Mouse (Mus musculus): ENCODE measurements around the gene C330021F23Rik. TPM values are rescaled to one million over a fixed set of nuclear protein-coding genes. Genes with fewer than 3 reads are reported as not detected.

The C330021F23Rik gene
- polyA plus RNA-seq, 1 experiment from 2014 or later = 5.4 TPM

DNA sequence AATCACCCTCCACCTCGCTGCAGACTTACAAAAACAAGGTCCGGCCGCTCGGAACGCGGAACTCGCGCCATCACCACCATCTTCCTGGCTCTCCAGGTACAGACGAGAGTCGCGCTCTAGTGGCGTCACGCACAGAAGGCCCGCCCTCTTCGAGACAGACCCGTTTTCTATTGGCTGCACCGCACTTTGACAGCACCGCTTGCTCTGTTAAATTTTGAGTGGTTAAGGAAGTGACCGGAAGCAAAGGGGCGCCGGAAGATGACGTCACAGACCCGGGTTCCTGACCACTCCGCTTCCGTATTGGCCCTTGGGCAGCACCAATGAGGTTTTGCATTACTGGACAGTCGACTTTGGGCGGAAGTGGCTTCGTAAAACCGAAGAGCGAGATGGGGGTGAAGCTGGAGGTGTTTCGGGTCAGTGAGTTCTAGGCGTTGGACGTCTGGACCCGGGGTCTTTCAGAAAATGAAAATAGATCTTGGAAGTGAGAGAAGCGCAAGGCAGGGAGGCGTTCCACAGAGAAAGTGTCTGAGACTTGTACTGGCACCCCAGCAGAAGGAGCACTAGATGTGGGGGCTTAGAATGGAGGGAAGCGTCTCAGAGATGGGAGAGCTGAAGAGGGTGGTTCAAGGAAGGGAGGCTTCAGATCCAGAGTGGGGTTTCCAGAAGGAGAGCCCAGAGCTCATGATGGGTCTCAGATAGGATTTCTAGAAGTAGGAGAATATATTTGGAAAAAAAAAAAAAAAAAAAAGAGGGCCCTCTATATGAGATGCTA, 53.6 kb downstream of the C330021F23Rik start, which contains the start of the genes Xab2 and Pet100:
TSS of gene Xab2 (minus strand) at position 118 of the 772 bp plus-strand sequence.
TSS of gene Pet100 (plus strand) at position 350 of the 772 bp plus-strand sequence.
- peak; percentile 98 for ATAC-seq (replicated peaks; ENCODE audit: insufficient number of reproducible peaks, insufficient read depth, low FRiP score, low read depth)
- WGBS = under 1% methylated on average over 37 of the region's 37 CpGs
- H3K27me3 ChIP-seq = no peaks in the 10 kb centered on the region
- H3K27ac ChIP-seq = 0 out of 2 replicates have a peak within 1 kb of the TSS, but pooled peaks have one; percentile 8
- peak within 1 kb of the TSS; percentile 86 for H3K4me3 ChIP-seq
- H3K4me2 ChIP-seq = peak within 1 kb of the TSS; percentile 84
- peaks cover 18% of the 10 kb centered on the region for H3K4me1 ChIP-seq (replicated peaks)
- peaks cover 20% of the 10 kb centered on the region for H3K36me3 ChIP-seq
- peak within 1 kb of the TSS; percentile 76 for H3K9ac ChIP-seq
- no peaks in the 10 kb centered on the region for H3K9me3 ChIP-seq (replicated peaks)

DNA sequence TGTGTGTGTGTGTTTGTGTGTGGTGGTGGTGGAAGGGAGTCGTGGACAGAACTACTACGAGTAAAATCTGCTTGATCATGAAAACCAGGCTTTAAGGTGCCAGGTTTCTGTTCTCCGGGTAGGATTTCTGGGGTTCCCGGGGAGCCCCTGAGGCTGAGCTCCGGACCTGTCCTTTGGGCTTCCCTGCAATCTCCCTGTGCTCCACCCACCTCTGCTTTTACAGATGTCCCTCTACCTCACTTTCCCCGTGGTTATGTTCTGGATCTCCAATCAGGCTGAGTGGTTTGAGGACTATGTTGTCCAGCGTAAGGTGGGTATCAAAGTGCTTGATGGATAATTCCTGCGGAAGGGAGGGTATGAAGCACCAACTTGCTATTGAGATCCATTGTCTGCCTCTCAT, 54.3 kb downstream of the C330021F23Rik start:
- WGBS = 58% methylated on average over 8 of the region's 8 CpGs
- Histone ChIP-seq H3K4me3 (peak overlapping the region; percentile 86), H3K36me3 (peaks cover 14% of the 10 kb centered on the region), H3K4me1 (replicated peaks) (peaks cover 18% of the 10 kb centered on the region), H3K4me2 (peak overlapping the region; percentile 84), H3K27me3 (no peaks in the 10 kb centered on the region), H3K27ac (no peak overlapping the region), H3K9me3 (replicated peaks) (no peaks in the 10 kb centered on the region), H3K9ac (no peak overlapping the region)
- ATAC-seq (replicated peaks; ENCODE audit: insufficient number of reproducible peaks, insufficient read depth, low FRiP score, low read depth) = no peak

GRCm38 (mm10) chr8:3625445-3625844, 57.7 kb downstream of the C330021F23Rik start, which contains the start of gene Pcp2:
TSS of gene Pcp2 (minus strand) at chr8:3625545.
- 67% methylated on average over 1 of the region's 1 CpGs for WGBS
- H3K9ac ChIP-seq = no peak within 1 kb of the TSS
- H3K27me3 ChIP-seq = no peaks in the 10 kb centered on the region; the same call in 1 of the 2 replicates
- ATAC-seq (replicated peaks; ENCODE audit: insufficient number of reproducible peaks, insufficient read depth, low FRiP score, low read depth) = no peak
- no peaks in the 10 kb centered on the region for H3K9me3 ChIP-seq (replicated peaks)
- H3K27ac ChIP-seq = no peak within 1 kb of the TSS
- no peak within 1 kb of the TSS for H3K4me2 ChIP-seq
- H3K36me3 ChIP-seq = no peaks in the 10 kb centered on the region
- H3K4me3 ChIP-seq = no peak within 1 kb of the TSS
- H3K4me1 ChIP-seq (replicated peaks) = peaks cover 11% of the 10 kb centered on the region

GRCm38 (mm10) chr8:3626971-3627370, 59.2 kb downstream of the C330021F23Rik start:
- ATAC-seq (replicated peaks; ENCODE audit: insufficient number of reproducible peaks, insufficient read depth, low FRiP score, low read depth) = no peak
- Histone ChIP-seq H3K27ac (no peak overlapping the region), H3K36me3 (no peaks in the 10 kb centered on the region), H3K4me2 (no peak overlapping the region), H3K27me3 (no peaks in the 10 kb centered on the region; the same call in 1 of the 2 replicates), H3K4me3 (no peak overlapping the region), H3K9me3 (replicated peaks) (no peaks in the 10 kb centered on the region), H3K4me1 (replicated peaks) (peaks cover 16% of the 10 kb centered on the region), H3K9ac (no peak overlapping the region)
- WGBS = 45% methylated on average over 5 of the region's 5 CpGs

GRCm38 (mm10) chr8:3628014-3628413, 60.2 kb downstream of the C330021F23Rik start:
- Histone ChIP-seq H3K36me3 (no peaks in the 10 kb centered on the region), H3K4me1 (replicated peaks) (peaks cover 11% of the 10 kb centered on the region), H3K9ac (no peak overlapping the region), H3K27me3 (no peaks in the 10 kb centered on the region; the same call in 1 of the 2 replicates), H3K27ac (no peak overlapping the region), H3K4me2 (no peak overlapping the region), H3K4me3 (no peak overlapping the region), H3K9me3 (replicated peaks) (no peaks in the 10 kb centered on the region)
- WGBS = 24% methylated on average over 5 of the region's 5 CpGs
- no peak for ATAC-seq (replicated peaks; ENCODE audit: insufficient number of reproducible peaks, insufficient read depth, low FRiP score, low read depth)

GRCm38 (mm10) chr8:3630647-3631477, 63.1 kb downstream of the C330021F23Rik start, which contains the start of gene Stxbp2:
TSS of gene Stxbp2 (plus strand) at chr8:3630955.
- Histone ChIP-seq H3K36me3 (0 out of 2 replicates have a peak, but pooled peaks cover 3% of the 10 kb centered on the region), H3K27me3 (no peaks in the 10 kb centered on the region; the same call in 1 of the 2 replicates), H3K27ac (no peak within 1 kb of the TSS), H3K4me3 (peak within 1 kb of the TSS; percentile 69), H3K4me1 (replicated peaks) (peaks cover 11% of the 10 kb centered on the region), H3K9ac (peak within 1 kb of the TSS; percentile 57), H3K4me2 (peak within 1 kb of the TSS; percentile 92), H3K9me3 (replicated peaks) (no peaks in the 10 kb centered on the region)
- ATAC-seq (replicated peaks; ENCODE audit: insufficient number of reproducible peaks, insufficient read depth, low FRiP score, low read depth) = peak; percentile 85
- 4% methylated on average over 46 of the region's 47 CpGs for WGBS

DNA sequence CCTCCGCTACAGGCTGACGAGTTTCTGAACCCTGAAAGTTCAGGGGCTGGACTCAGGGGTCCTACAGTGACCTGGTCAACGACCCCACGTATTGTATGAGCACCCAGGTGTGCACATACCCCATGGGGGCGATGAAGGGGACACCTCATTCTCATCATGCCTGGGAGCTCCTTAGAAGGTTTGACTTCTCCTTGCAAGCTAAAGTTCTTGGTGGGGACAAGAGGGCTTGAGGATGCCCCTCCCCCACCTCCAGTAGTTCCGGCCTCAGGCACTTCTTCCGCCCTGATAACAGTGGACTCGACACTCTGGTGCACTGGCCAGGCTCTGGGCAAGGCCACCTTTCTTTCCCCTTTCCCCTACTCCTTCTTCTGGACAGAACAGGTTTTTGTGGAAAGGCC, 63.7 kb downstream of the C330021F23Rik start:
- WGBS = 12% methylated on average over 8 of the region's 8 CpGs

More for the DNA sequence above, 63.7 kb downstream of the C330021F23Rik start:
- H3K9me3 ChIP-seq (replicated peaks) = no peaks in the 10 kb centered on the region
- H3K27ac ChIP-seq = no peak overlapping the region
- H3K27me3 ChIP-seq = no peaks in the 10 kb centered on the region; the same call in 1 of the 2 replicates
- H3K36me3 ChIP-seq = peaks cover 10% of the 10 kb centered on the region; the same call in 1 of the 2 replicates
- H3K4me2 ChIP-seq = peak overlapping the region; percentile 92
- peaks cover 11% of the 10 kb centered on the region for H3K4me1 ChIP-seq (replicated peaks)
- peak overlapping the region; percentile 69 for H3K4me3 ChIP-seq
- peak overlapping the region; percentile 57 for H3K9ac ChIP-seq
- ATAC-seq (replicated peaks; ENCODE audit: insufficient number of reproducible peaks, insufficient read depth, low FRiP score, low read depth) = peak; percentile 15; the same call in 1 of the 2 replicates

Other genes starting within 250 kb of the C330021F23Rik start
- gene A430078G23Rik, start 214.6 kb upstream of the C330021F23Rik start, polyA plus RNA-seq (2015; fragmentation: Nextera tagmentation; extraction: Ambion mirVana) = 0.10 and 1.1 TPM in 2 replicates
- gene Arhgef18, start 175.0 kb upstream of the C330021F23Rik start, polyA plus RNA-seq (2015; fragmentation: Nextera tagmentation; extraction: Ambion mirVana) = 4.1 and 6.0 TPM in 2 replicates
- gene Pex11g, start 100.3 kb upstream of the C330021F23Rik start, polyA plus RNA-seq (2015; fragmentation: Nextera tagmentation; extraction: Ambion mirVana) = 5.2 and 5.8 TPM in 2 replicates
- gene Tex45, start 97.1 kb upstream of the C330021F23Rik start, polyA plus RNA-seq (2015; fragmentation: Nextera tagmentation; extraction: Ambion mirVana) = not detected in 2 replicates
- gene Zfp358, start 74.9 kb upstream of the C330021F23Rik start, polyA plus RNA-seq (2015; fragmentation: Nextera tagmentation; extraction: Ambion mirVana) = 26.4 and 34.9 TPM in 2 replicates
- gene Mcoln1, start 67.5 kb upstream of the C330021F23Rik start, polyA plus RNA-seq (2015; fragmentation: Nextera tagmentation; extraction: Ambion mirVana) = 42.3 and 54.2 TPM in 2 replicates
- 14.2 and 18.6 TPM in 2 replicates for gene Pnpla6, start 52.6 kb upstream of the C330021F23Rik start, polyA plus RNA-seq (2015; fragmentation: Nextera tagmentation; extraction: Ambion mirVana)
- gene Camsap3, start 19.3 kb downstream of the C330021F23Rik start, polyA plus RNA-seq (2015; fragmentation: Nextera tagmentation; extraction: Ambion mirVana) = 1.3 and 3.0 TPM in 2 replicates
- gene Xab2, start 53.3 kb downstream of the C330021F23Rik start, polyA plus RNA-seq (2015; fragmentation: Nextera tagmentation; extraction: Ambion mirVana) = 27.0 and 36.3 TPM in 2 replicates
- gene Pet100, start 53.6 kb downstream of the C330021F23Rik start, polyA plus RNA-seq (2015; fragmentation: Nextera tagmentation; extraction: Ambion mirVana) = 72.7 and 104 TPM in 2 replicates
- gene Pcp2, start 57.6 kb downstream of the C330021F23Rik start, polyA plus RNA-seq (2015; fragmentation: Nextera tagmentation; extraction: Ambion mirVana) = 0.33 TPM in 1 of 2 replicates, not detected in the other
- 35.1 and 55.6 TPM in 2 replicates for gene Stxbp2, start 63.0 kb downstream of the C330021F23Rik start, polyA plus RNA-seq (2015; fragmentation: Nextera tagmentation; extraction: Ambion mirVana)
- gene Retn, start 87.8 kb downstream of the C330021F23Rik start, polyA plus RNA-seq (2015; fragmentation: Nextera tagmentation; extraction: Ambion mirVana) = 0.16 TPM in 1 of 2 replicates, not detected in the other
- 0.29 and 0.51 TPM in 2 replicates for gene Mcemp1, start 97.8 kb downstream of the C330021F23Rik start, polyA plus RNA-seq (2015; fragmentation: Nextera tagmentation; extraction: Ambion mirVana)
- 5.7 and 6.6 TPM in 2 replicates for gene Fcor, start 104.4 kb downstream of the C330021F23Rik start, polyA plus RNA-seq (2015; fragmentation: Nextera tagmentation; extraction: Ambion mirVana)
- gene Trappc5, start 108.3 kb downstream of the C330021F23Rik start, polyA plus RNA-seq (2015; fragmentation: Nextera tagmentation; extraction: Ambion mirVana) = 30.5 and 34.0 TPM in 2 replicates
- gene Fcer2a, start 126.2 kb downstream of the C330021F23Rik start, polyA plus RNA-seq (2015; fragmentation: Nextera tagmentation; extraction: Ambion mirVana) = 0.14 TPM in 1 of 2 replicates, not detected in the other
- gene Clec4g, start 152.7 kb downstream of the C330021F23Rik start, polyA plus RNA-seq (2015; fragmentation: Nextera tagmentation; extraction: Ambion mirVana) = 3.2 and 3.6 TPM in 2 replicates
- 0.11 and 0.34 TPM in 2 replicates for gene Cd209a, start 181.0 kb downstream of the C330021F23Rik start, polyA plus RNA-seq (2015; fragmentation: Nextera tagmentation; extraction: Ambion mirVana)

All from heart, embryonic 15.5 days (tissue).